Mouse (Mus musculus): ENCODE data around the gene Lpp. TPM values are rescaled to one million over a fixed set of nuclear protein-coding genes. Genes with fewer than 3 reads are reported as not detected.

The Lpp gene
- total and polyA plus RNA-seq, 3 experiments, result not detected

DNA sequence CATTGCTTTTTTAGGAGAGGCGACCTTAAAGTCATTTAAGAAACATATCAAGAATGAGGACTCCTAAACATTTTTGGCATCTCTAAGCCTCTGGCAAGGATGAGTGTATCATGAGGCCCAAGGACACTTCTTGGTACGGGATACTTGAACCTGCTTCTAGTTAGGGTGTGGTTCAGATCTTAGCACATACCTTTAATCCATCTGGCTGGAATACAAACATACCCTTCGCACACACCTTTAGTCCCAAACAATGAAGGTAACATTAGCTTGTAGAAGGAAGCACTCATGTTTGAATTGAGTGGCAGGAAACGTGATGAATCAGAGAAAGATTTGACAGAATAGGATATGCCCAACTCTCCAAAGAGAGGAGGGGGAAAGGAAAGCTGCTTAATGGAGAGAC lies 522.2 kb downstream of the Lpp start:
- no peaks in the 10 kb centered on the region for H3K36me3 ChIP-seq (ENCODE audit: control insufficient read depth in 1 of 2, insufficient read depth in 2 of 2, low read length in 2 of 2)
- TF ChIP-seq MAZ (IDR thresholded peaks at IDR 0.05; ENCODE audit: low read depth, low read length), result no peak
- TF ChIP-seq NELFE (IDR thresholded peaks at IDR 0.05; ENCODE audit: low read depth, low read length), result no peak
- no peak for TF ChIP-seq MEF2A (IDR thresholded peaks at IDR 0.05; ENCODE audit: extremely low read depth, insufficient replicate concordance, low read depth, low read length, poor library complexity, severe bottlenecking)
- no peak for TF ChIP-seq USF2 (IDR thresholded peaks at IDR 0.05; ENCODE audit: borderline replicate concordance in 1 of 2, insufficient read depth in 1 of 2, low read depth in 1 of 2, low read length in 2 of 2)
- H3K9ac ChIP-seq (ENCODE audit: control insufficient read depth, low read depth, low read length, poor library complexity, severe bottlenecking), result no peak overlapping the region
- no peaks in the 10 kb centered on the region for H3K4me1 ChIP-seq (ENCODE audit: control insufficient read depth in 1 of 2, insufficient read depth in 2 of 2, low read length in 2 of 2)
- H3K9me3 ChIP-seq (replicated peaks; ENCODE audit: insufficient read depth, low read length), result no peaks in the 10 kb centered on the region
- no peaks in the 10 kb centered on the region for H3K79me2 ChIP-seq (ENCODE audit: control insufficient read depth, insufficient read depth, low read length, poor library complexity)
- no peak overlapping the region for H3K27ac ChIP-seq (ENCODE audit: control insufficient read depth, low read depth, low read length)
- no peaks in the 10 kb centered on the region for H3K27me3 ChIP-seq (ENCODE audit: control insufficient read depth in 1 of 2, insufficient read depth in 2 of 2, low read length in 2 of 2)
- DNase-seq (ENCODE audit: low read depth, low spot score), result no peak
- no peak overlapping the region for H3K4me3 ChIP-seq (ENCODE audit: control insufficient read depth in 1 of 2, insufficient read depth in 1 of 2, low read depth in 2 of 2, low read length in 2 of 2)

GRCm38 (mm10) chr16:24919349-24920012 lies 526.2 kb downstream of the Lpp start:
- no peaks in the 10 kb centered on the region for H3K9me3 ChIP-seq (replicated peaks; ENCODE audit: insufficient read depth, low read length)
- H3K9ac ChIP-seq (ENCODE audit: control insufficient read depth, low read depth, low read length, poor library complexity, severe bottlenecking), result no peak overlapping the region
- no peaks in the 10 kb centered on the region for H3K36me3 ChIP-seq (ENCODE audit: control insufficient read depth in 1 of 2, insufficient read depth in 2 of 2, low read length in 2 of 2)
- H3K4me3 ChIP-seq (ENCODE audit: control insufficient read depth in 1 of 2, insufficient read depth in 1 of 2, low read depth in 2 of 2, low read length in 2 of 2), result no peak overlapping the region
- DNase-seq (ENCODE audit: low read depth, low spot score), result no peak
- no peaks in the 10 kb centered on the region for H3K4me1 ChIP-seq (ENCODE audit: control insufficient read depth in 1 of 2, insufficient read depth in 2 of 2, low read length in 2 of 2)
- TF ChIP-seq JUND (IDR thresholded peaks at IDR 0.05; ENCODE audit: low read depth, low read length), result no peak
- no peaks in the 10 kb centered on the region for H3K27me3 ChIP-seq (ENCODE audit: control insufficient read depth in 1 of 2, insufficient read depth in 2 of 2, low read length in 2 of 2)
- no peaks in the 10 kb centered on the region for H3K79me2 ChIP-seq (ENCODE audit: control insufficient read depth, insufficient read depth, low read length, poor library complexity)
- H3K27ac ChIP-seq (ENCODE audit: control insufficient read depth, low read depth, low read length), result no peak overlapping the region

DNA sequence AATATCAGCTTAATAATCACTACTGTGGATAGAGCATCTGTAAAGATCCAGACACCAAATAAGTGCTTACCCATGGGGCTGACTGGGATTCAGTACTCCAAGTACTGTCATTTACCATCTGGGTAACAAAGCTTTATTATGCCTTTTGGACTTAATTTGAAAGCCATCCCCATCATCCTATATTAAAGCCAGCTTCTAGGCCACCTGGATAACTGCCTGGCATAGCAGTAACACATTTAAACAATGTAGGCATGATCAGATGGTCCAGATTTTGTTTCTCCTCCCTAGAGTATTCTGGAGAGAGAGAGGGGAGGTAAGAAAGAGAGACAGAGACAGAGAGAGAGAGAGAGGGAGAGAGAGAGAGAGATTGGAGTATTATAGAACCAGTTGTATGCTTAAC lies 536.8 kb downstream of the Lpp start:
- H3K36me3 ChIP-seq (ENCODE audit: control insufficient read depth in 1 of 2, insufficient read depth in 2 of 2, low read length in 2 of 2), result no peaks in the 10 kb centered on the region
- no peaks in the 10 kb centered on the region for H3K27me3 ChIP-seq (ENCODE audit: control insufficient read depth in 1 of 2, insufficient read depth in 2 of 2, low read length in 2 of 2)
- H3K9ac ChIP-seq (ENCODE audit: control insufficient read depth, low read depth, low read length, poor library complexity, severe bottlenecking), result no peak overlapping the region
- no peaks in the 10 kb centered on the region for H3K4me1 ChIP-seq (ENCODE audit: control insufficient read depth in 1 of 2, insufficient read depth in 2 of 2, low read length in 2 of 2)
- DNase-seq (ENCODE audit: low read depth, low spot score), result no peak
- H3K4me3 ChIP-seq (ENCODE audit: control insufficient read depth in 1 of 2, insufficient read depth in 1 of 2, low read depth in 2 of 2, low read length in 2 of 2), result no peak overlapping the region
- H3K27ac ChIP-seq (ENCODE audit: control insufficient read depth, low read depth, low read length), result no peak overlapping the region
- no peaks in the 10 kb centered on the region for H3K79me2 ChIP-seq (ENCODE audit: control insufficient read depth, insufficient read depth, low read length, poor library complexity)
- H3K9me3 ChIP-seq (replicated peaks; ENCODE audit: insufficient read depth, low read length), result no peaks in the 10 kb centered on the region
- TF ChIP-seq USF1 (IDR thresholded peaks at IDR 0.05; ENCODE audit: low read depth, low read length) (no peak), ELF1 (IDR thresholded peaks at IDR 0.05; ENCODE audit: low read depth, low read length) (no peak), EP300 (IDR thresholded peaks at IDR 0.05; ENCODE audit: low read depth in 1 of 2, low read length in 2 of 2) (no peak), USF2 (IDR thresholded peaks at IDR 0.05; ENCODE audit: borderline replicate concordance in 1 of 2, insufficient read depth in 1 of 2, low read depth in 1 of 2, low read length in 2 of 2) (no peak), TCF12 (IDR thresholded peaks at IDR 0.05; ENCODE audit: low read depth, low read length) (no peak), ZKSCAN1 (IDR thresholded peaks at IDR 0.05; ENCODE audit: low read depth, low read length) (no peak), POLR2A (IDR thresholded peaks at IDR 0.05; ENCODE audit: control insufficient read depth in 1 of 2, insufficient read depth in 1 of 2, low read depth in 1 of 2, low read length in 2 of 2, poor library complexity in 1 of 2) (no peak), JUND (IDR thresholded peaks at IDR 0.05; ENCODE audit: low read depth, low read length) (no peak), SIN3A (IDR thresholded peaks at IDR 0.05; ENCODE audit: low read length) (no peak), MYB (IDR thresholded peaks at IDR 0.05; ENCODE audit: low read depth, low read length) (no peak), RAD21 (IDR thresholded peaks at IDR 0.05; ENCODE audit: low read depth, low read length) (no peak), GABPA (IDR thresholded peaks at IDR 0.05; ENCODE audit: low read depth, low read length) (no peak), MAFK (IDR thresholded peaks at IDR 0.05; ENCODE audit: borderline replicate concordance, low read depth, low read length) (no peak)
